Mouse (Mus musculus) heart, embryonic 15.5 days (tissue): Measurements from ENCODE around the gene Gm33543. TPM values are rescaled to one million over a fixed set of nuclear protein-coding genes. Genes with fewer than 3 reads are reported as not detected.
A peak's percentile ranks its signal among the peaks of the same experiment; 100 is the strongest.

ENCODE experiments used
- ATAC-seq: fragments of 200-750 bp; cut with Nextera tagmentation; replicated peaks from 2 replicates; pipeline ENCODE4 v1.8.0; 2017; ENCODE audit warnings: low read depth, moderate TSS enrichment; ENCODE audit not compliant: insufficient number of reproducible peaks, insufficient read depth, low FRiP score
- H3K27ac ChIP-seq: fragments of 300-500 bp; sonication (generic); 2 replicates; pipeline ENCODE4 v1.5.1; 2015; ENCODE audit warnings: mild to moderate bottlenecking, inconsistent platforms
- H3K27me3 ChIP-seq: fragments of 300-500 bp; sonication (generic); 2 replicates; pipeline ENCODE4 v1.6.1; 2015; ENCODE audit warnings: inconsistent platforms
- H3K36me3 ChIP-seq: fragments of 300-500 bp; sonication (generic); 2 replicates; pipeline ENCODE4 v1.6.1; 2015; ENCODE audit warnings: mild to moderate bottlenecking, inconsistent platforms
- H3K4me1 ChIP-seq: fragments of 300-500 bp; sonication (generic); replicated peaks from 2 replicates; pipeline ENCODE4 v1.6.1; 2015; ENCODE audit warnings: inconsistent platforms
- H3K4me2 ChIP-seq: fragments of 300-500 bp; sonication (generic); 2 replicates; pipeline ENCODE4 v1.6.1; 2015; ENCODE audit warnings: inconsistent platforms, mild to moderate bottlenecking, moderate library complexity
- H3K4me3 ChIP-seq: fragments of 300-500 bp; sonication (generic); 2 replicates; pipeline ENCODE4 v1.5.1; 2015; ENCODE audit warnings: mild to moderate bottlenecking, inconsistent platforms
- H3K9ac ChIP-seq: fragments of 300-500 bp; sonication (generic); 2 replicates; pipeline ENCODE4 v1.6.1; 2015; ENCODE audit warnings: mild to moderate bottlenecking, inconsistent platforms
- H3K9me3 ChIP-seq: fragments of 300-500 bp; sonication (generic); replicated peaks from 2 replicates; pipeline ENCODE4 v1.6.1; 2016; ENCODE audit warnings: inconsistent platforms
- WGBS: fragments of 180-500 bp; shearing (Covaris S2); methylation state at CpG from one replicate; pipeline ENCODE4 v1.1.7; 2015; ENCODE audit warnings: mixed read lengths; 5-methylcytosine and 5-hydroxymethylcytosine counted together
- polyA plus RNA-seq: library from polyadenylated mRNA; unstranded; fragments of >200 nt; fragmentation: Nextera tagmentation; extraction: Ambion mirVana; gene quantifications from 2 replicates; pipeline ENCODE4 v1.2.1, GENCODE M21; 2015

The Gm33543 gene
- polyA plus RNA-seq, 1 experiment from 2014 or later, result not detected

DNA sequence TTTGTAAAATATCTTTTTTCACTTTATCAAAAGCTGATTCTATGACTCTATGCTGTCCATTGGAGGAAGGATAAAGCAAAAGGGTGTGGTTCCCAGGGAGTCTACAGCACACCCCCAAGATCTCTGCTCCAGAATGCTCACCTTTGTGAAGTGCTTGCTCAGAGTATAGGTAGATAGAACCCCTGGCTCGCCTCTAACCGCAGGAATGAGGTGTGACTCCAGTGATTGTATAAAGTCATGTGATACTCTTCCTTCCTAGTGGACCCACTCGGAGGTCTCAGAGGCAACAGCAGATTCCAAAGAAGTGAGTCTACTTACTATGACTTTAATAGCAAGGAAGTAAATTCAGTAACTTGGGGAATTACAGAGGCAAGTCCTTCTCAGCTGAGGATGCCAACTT, 19.9 kb upstream of the Gm33543 start:
- H3K27me3 ChIP-seq, result no peaks in the 10 kb centered on the region
- 66% methylated on average over 3 of the region's 3 CpGs for WGBS
- H3K4me3 ChIP-seq, result no peak overlapping the region
- no peak overlapping the region for H3K4me2 ChIP-seq
- no peaks in the 10 kb centered on the region for H3K36me3 ChIP-seq
- H3K9ac ChIP-seq, result no peak overlapping the region
- peaks cover 14% of the 10 kb centered on the region for H3K4me1 ChIP-seq
- H3K27ac ChIP-seq, result no peak overlapping the region
- ATAC-seq, result no peak
- no peaks in the 10 kb centered on the region for H3K9me3 ChIP-seq

DNA sequence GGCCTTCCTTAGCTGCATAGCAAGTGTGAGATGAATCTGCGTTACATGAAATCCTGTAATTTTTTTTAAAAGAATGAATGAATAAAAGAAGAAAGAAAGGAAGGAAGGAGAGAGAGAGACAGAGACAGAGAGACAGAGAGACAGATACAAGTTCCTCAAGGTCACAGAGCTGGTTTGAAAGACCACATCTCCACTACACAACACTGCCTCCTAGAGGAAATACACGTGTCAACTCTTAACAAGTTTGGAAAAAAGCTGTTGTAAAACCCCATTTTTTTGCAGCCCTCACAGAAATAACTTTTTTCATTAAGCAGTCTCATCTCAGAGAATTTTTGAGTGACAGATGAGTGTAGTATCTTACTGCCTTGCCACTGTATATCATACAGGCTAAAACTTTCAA, 15.4 kb upstream of the Gm33543 start:
- no peak overlapping the region for H3K9ac ChIP-seq
- ATAC-seq, result no peak
- no peak overlapping the region for H3K4me3 ChIP-seq
- H3K9me3 ChIP-seq, result no peaks in the 10 kb centered on the region
- 30% methylated on average over 2 of the region's 2 CpGs for WGBS
- H3K4me1 ChIP-seq, result peaks cover 2% of the 10 kb centered on the region; the same call in 1 of the 2 replicates
- H3K27me3 ChIP-seq, result no peaks in the 10 kb centered on the region
- no peak overlapping the region for H3K27ac ChIP-seq
- H3K36me3 ChIP-seq, result no peaks in the 10 kb centered on the region
- H3K4me2 ChIP-seq, result no peak overlapping the region

DNA sequence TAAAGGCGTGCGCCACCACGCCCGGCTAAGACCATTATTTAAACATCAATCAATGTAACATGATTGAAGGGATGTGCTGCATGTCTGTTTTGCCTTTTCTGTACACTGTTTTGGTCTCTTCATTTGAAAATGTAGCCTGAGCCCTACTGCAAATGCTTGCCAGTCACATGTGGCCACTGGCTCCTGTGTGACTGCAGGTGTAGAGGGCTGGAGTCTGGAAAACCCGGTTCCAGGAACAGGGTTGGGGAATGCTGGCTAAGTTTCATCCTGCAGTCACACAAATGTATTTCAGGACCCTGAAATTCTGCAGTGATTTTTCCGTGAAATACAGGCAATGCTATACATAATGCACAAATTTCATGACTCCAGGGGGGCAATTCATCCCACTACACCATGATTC, 12.7 kb upstream of the Gm33543 start:
- no peak for ATAC-seq
- no peak overlapping the region for H3K9ac ChIP-seq
- no peak overlapping the region for H3K4me3 ChIP-seq
- H3K36me3 ChIP-seq, result no peaks in the 10 kb centered on the region
- no peak overlapping the region for H3K27ac ChIP-seq
- H3K4me2 ChIP-seq, result no peak overlapping the region
- whole genome bisulfite sequencing, result 92% methylated on average over 6 of the region's 6 CpGs
- H3K27me3 ChIP-seq, result no peaks in the 10 kb centered on the region
- H3K4me1 ChIP-seq, result peaks cover 2% of the 10 kb centered on the region; the same call in 1 of the 2 replicates
- no peaks in the 10 kb centered on the region for H3K9me3 ChIP-seq

DNA sequence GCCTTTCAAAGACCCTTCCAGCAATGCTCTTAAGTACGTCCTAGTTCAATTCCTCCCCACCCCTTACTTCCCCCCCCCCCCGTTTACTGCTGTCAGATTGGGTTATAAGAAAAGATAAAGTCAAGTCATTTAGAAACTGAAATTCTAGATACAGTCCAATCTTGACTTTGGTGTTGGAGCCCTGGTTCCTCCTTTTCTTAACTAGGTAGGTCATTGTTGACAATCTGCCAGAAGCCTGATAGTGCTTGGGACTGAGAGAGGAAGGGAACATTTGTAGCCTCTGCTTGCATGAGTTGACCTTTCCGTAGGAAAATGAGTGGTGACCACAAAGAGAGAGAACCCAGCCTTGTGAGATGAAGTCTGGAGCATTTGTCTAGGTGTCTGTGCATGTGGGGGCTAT, 7.8 kb upstream of the Gm33543 start:
- H3K4me3 ChIP-seq, result no peak overlapping the region
- H3K9me3 ChIP-seq, result no peaks in the 10 kb centered on the region
- no peak overlapping the region for H3K27ac ChIP-seq
- H3K4me1 ChIP-seq, result no peaks in the 10 kb centered on the region; the same call in 1 of the 2 replicates
- no peak for ATAC-seq
- no peak overlapping the region for H3K4me2 ChIP-seq
- 54% methylated on average over 3 of the region's 3 CpGs for WGBS
- H3K9ac ChIP-seq, result no peak overlapping the region
- H3K36me3 ChIP-seq, result no peaks in the 10 kb centered on the region
- H3K27me3 ChIP-seq, result no peaks in the 10 kb centered on the region

DNA sequence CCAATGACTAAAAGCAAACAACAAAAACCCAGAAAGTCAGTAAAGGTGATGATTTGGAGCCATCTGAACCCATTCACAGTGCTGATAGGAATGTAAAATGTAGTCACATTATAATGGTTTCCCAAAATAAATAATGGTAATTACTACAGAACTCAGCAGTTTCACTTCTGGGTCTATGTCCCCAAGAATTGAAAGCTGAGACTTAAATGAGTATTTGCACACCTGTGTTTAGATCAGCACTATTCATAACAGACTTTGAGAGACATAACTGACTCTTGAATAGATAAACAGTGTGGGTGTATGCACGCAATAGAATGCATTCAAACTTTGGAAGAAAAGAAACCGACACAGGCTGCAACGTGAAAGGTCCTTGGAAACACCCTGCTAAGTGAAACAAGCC, 4.0 kb upstream of the Gm33543 start:
- Histone ChIP-seq H3K27me3 (no peaks in the 10 kb centered on the region), H3K9ac (no peak overlapping the region), H3K4me2 (no peak overlapping the region), H3K4me1 (no peaks in the 10 kb centered on the region; the same call in 1 of the 2 replicates), H3K9me3 (no peaks in the 10 kb centered on the region), H3K27ac (no peak overlapping the region), H3K4me3 (no peak overlapping the region), H3K36me3 (no peaks in the 10 kb centered on the region)
- 69% methylated on average over 3 of the region's 3 CpGs for whole genome bisulfite sequencing
- ATAC-seq, result no peak

DNA sequence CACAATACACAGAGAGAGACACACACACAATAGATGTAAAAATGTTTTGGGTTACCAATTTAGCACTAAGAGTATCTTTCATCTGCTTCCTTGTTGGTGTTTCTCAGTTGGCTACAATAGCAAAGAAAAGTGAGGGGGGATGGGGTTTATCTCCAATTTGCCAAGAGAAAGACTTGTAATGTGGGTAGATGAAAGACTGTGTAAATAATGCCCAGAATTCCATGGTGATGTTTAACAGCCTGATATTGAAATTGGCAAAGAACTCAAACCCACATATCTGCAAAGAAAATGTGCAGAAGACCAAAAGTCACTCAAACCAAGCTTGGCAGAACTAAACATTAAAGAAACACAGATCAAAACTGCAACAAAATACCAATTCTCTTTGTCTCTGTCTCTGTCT, 3.6 kb upstream of the Gm33543 start:
- ATAC-seq, result no peak
- no peaks in the 10 kb centered on the region for H3K27me3 ChIP-seq
- H3K27ac ChIP-seq, result no peak overlapping the region
- no peaks in the 10 kb centered on the region; the same call in 1 of the 2 replicates for H3K4me1 ChIP-seq
- H3K4me2 ChIP-seq, result no peak overlapping the region
- H3K9ac ChIP-seq, result no peak overlapping the region
- H3K36me3 ChIP-seq, result no peaks in the 10 kb centered on the region
- H3K9me3 ChIP-seq, result no peaks in the 10 kb centered on the region
- H3K4me3 ChIP-seq, result no peak overlapping the region

DNA sequence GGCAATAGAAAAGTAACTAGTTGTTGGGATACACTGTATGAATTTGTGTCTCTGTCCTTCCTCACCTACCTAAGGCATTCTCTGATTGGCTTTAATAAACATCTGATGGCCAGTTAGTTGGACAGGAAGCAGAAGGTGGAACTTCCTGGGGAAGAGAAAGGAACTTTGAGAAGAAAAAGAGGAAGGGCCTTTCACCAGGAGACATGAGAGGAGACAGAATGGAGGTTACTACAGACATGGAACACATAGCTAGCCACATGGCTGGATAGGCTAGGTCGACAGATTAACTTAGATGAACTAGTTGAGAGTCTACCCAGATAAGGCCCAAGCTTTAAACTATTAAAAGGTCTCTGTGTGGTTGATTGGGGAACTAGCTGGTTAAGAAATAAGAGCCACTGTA, 1.1 kb upstream of the Gm33543 start:
- ATAC-seq, result no peak

DNA sequence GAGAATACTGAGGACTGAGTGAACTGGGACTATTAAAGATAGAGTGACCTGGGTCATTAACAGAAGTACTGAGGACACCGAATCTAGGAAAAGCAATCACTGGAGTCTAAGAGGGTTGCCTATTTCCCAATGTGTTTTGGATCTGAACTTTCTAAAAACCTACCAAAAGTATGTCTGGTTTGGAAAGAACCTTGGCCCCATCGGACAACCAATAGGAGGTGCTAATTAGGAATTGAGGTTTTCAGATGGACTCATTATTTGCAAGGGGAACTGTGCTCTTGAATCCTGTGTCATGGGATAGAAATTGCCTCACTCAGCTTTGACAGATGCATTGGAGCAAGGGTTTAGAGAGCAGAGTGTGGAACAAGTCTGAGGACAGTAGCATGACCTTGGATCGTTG, 1.5 kb downstream of the Gm33543 start:
- Histone ChIP-seq H3K36me3 (no peaks in the 10 kb centered on the region), H3K9me3 (no peaks in the 10 kb centered on the region), H3K9ac (no peak overlapping the region), H3K4me2 (no peak overlapping the region), H3K27me3 (no peaks in the 10 kb centered on the region), H3K27ac (no peak overlapping the region), H3K4me1 (peaks cover 3% of the 10 kb centered on the region; the same call in 1 of the 2 replicates), H3K4me3 (no peak overlapping the region)
- WGBS, result 88% methylated on average over 3 of the region's 3 CpGs
- no peak for ATAC-seq

More for the DNA sequence above, 1.1 kb upstream of the Gm33543 start:
- H3K36me3 ChIP-seq, result no peaks in the 10 kb centered on the region
- no peaks in the 10 kb centered on the region for H3K9me3 ChIP-seq
- no peak overlapping the region for H3K4me2 ChIP-seq
- H3K9ac ChIP-seq, result no peak overlapping the region
- no peaks in the 10 kb centered on the region for H3K27me3 ChIP-seq
- H3K27ac ChIP-seq, result no peak overlapping the region
- H3K4me3 ChIP-seq, result no peak overlapping the region
- 74% methylated on average over 1 of the region's 1 CpGs for WGBS
- H3K4me1 ChIP-seq, result peaks cover 3% of the 10 kb centered on the region; the same call in 1 of the 2 replicates

DNA sequence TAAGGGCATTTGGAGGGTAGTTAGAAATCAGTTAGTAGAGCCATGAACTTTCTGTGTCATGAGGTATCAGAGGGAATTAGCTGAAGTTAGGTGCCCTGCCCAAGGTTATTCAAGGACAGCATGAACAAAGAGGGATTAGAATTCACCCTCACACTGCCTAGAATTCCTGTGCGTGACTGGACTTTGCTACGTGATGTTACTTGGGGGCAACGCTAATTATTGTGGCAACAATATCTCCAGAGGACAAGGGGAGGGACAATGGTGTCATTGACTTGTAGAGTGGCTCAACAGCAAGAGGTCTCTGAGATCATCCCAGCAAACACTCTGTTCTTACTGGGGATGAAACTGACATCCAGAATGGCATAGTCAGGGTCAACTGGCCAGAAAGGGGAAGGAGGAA, 2.9 kb downstream of the Gm33543 start:
- Histone ChIP-seq H3K4me2 (no peak overlapping the region), H3K36me3 (no peaks in the 10 kb centered on the region), H3K9me3 (no peaks in the 10 kb centered on the region), H3K9ac (no peak overlapping the region), H3K4me3 (no peak overlapping the region), H3K27ac (no peak overlapping the region), H3K4me1 (peaks cover 3% of the 10 kb centered on the region; the same call in 1 of the 2 replicates), H3K27me3 (no peaks in the 10 kb centered on the region)
- WGBS, result 53% methylated on average over 3 of the region's 3 CpGs
- no peak for ATAC-seq

DNA sequence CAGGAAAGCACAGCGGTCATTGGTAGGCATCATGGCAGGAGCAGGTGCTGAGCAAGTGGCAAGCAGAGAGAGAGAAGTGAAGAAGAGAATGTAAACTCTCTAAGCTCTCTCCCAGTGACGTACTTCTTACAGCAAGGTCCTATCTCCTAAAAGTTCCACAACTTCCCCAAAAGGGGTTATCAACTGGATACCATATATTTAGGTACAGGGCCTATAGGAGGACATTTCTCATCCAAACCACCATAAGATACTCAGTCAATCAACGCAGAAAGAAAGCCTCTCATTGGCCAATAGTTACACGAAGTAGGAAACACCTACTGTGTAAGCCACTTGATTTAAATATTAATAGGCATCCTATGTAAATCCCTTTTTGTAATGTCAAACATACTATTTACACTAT, 3.7 kb downstream of the Gm33543 start:
- Histone ChIP-seq H3K4me3 (no peak overlapping the region), H3K27me3 (no peaks in the 10 kb centered on the region), H3K4me2 (no peak overlapping the region), H3K9me3 (no peaks in the 10 kb centered on the region), H3K36me3 (no peaks in the 10 kb centered on the region), H3K4me1 (peaks cover 3% of the 10 kb centered on the region; the same call in 1 of the 2 replicates), H3K27ac (no peak overlapping the region), H3K9ac (no peak overlapping the region)
- no peak for ATAC-seq
- WGBS, result 84% methylated on average over 4 of the region's 4 CpGs

DNA sequence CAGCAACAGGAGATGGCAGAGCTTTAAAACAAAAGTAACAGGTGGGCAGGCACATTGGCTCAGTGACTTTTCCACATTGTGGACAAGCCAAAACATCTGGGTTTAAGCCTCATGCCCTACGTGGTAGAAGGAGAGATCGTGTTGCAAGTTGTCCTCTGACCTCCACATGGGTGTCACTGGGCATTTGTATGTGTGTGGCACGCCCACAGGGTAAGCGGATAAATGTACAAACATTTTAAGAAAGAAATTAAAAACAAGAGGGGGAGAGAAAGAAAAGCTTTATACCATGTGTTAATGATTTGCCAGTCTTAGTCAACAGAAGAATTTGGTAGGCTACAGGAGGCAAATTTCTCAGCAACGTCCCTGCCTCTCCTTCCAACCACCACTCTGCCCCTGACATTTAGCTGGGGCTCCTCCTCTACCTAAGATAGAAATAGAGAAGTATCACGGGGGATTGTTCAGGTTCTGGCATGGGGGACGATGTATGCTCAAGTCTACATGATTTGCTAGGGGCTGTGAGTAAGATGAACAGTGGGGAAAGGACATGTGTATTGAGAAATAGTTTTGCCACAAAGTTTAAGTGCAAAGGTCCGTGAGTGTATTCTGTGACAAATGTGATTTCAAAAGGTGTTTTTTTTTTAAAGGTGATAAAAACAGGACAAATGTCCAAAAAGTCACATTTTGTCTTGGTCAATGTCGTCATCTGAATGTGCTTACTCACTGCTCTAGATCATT, 6.0 kb downstream of the Gm33543 start:
- ATAC-seq, result no peak
- Histone ChIP-seq H3K9ac (no peak overlapping the region), H3K4me2 (no peak overlapping the region), H3K4me3 (no peak overlapping the region), H3K9me3 (no peaks in the 10 kb centered on the region), H3K36me3 (no peaks in the 10 kb centered on the region), H3K4me1 (peaks cover 3% of the 10 kb centered on the region; the same call in 1 of the 2 replicates), H3K27ac (no peak overlapping the region), H3K27me3 (no peaks in the 10 kb centered on the region)
- whole genome bisulfite sequencing, result 75% methylated on average over 9 of the region's 9 CpGs

DNA sequence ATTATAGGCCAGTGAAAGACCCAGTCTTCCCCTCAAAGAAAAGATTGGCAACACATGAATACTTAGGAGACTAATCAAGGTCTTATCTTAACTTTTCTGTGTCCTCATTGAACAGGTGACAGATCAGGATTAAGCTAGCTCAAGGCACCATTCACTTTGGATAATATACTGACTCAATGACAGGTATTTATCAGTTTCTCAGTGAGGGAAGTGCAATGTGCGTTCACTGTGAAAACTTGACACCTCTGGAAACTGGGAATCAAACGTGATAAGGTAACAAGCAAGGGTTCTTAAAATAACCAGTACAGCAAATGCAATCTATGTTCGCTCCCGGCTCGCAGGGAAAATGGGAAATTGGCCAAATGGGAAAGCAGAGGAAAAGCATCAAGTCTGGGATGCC, 11.8 kb downstream of the Gm33543 start:
- ATAC-seq, result peak; percentile 55; the same call in 1 of the 2 replicates
- Histone ChIP-seq H3K9me3 (no peaks in the 10 kb centered on the region), H3K27ac (0 out of 2 replicates have a peak overlapping the region, but pooled peaks have one; percentile 47), H3K4me1 (peaks cover 23% of the 10 kb centered on the region), H3K4me3 (no peak overlapping the region), H3K9ac (no peak overlapping the region), H3K36me3 (no peaks in the 10 kb centered on the region), H3K4me2 (no peak overlapping the region), H3K27me3 (no peaks in the 10 kb centered on the region)
- 22% methylated on average over 5 of the region's 5 CpGs for WGBS
